Mouse (Mus musculus): Measurements from ENCODE around the gene Ttc33. TPM values are rescaled to one million over a fixed set of nuclear protein-coding genes. Genes with fewer than 3 reads are reported as not detected.

Gene Ttc33
- polyA plus RNA-seq, 1 experiment from 2014 or later: 40.9 TPM

GRCm38 (mm10) chr15:5234659-5235058 is 49.3 kb downstream of the Ttc33 start:
- ATAC-seq (ENCODE audit: insufficient number of reproducible peaks, insufficient read depth, low FRiP score, low TSS enrichment, low read depth): no peak
- H3K9me3 ChIP-seq: no peaks in the 10 kb centered on the region
- H3K4me3 ChIP-seq (replicated peaks): no peak overlapping the region
- 86% methylated on average over 16 of the region's 16 CpGs for WGBS
- H3K4me2 ChIP-seq: no peak overlapping the region
- 0 out of 2 replicates have a peak, but pooled peaks cover under 1% of the 10 kb centered on the region for H3K4me1 ChIP-seq (replicated peaks)
- no peak overlapping the region for H3K9ac ChIP-seq (replicated peaks)
- no peaks in the 10 kb centered on the region for H3K36me3 ChIP-seq
- no peak overlapping the region for H3K27ac ChIP-seq
- 0 out of 2 replicates have a peak, but pooled peaks cover 4% of the 10 kb centered on the region for H3K27me3 ChIP-seq

- Histone ChIP-seq H3K27ac (no peak overlapping the region), H3K27me3 (0 out of 2 replicates have a peak, but pooled peaks cover 6% of the 10 kb centered on the region), H3K9ac (replicated peaks) (no peak overlapping the region), H3K4me2 (no peak overlapping the region), H3K4me1 (replicated peaks) (0 out of 2 replicates have a peak, but pooled peaks cover 5% of the 10 kb centered on the region), H3K9me3 (no peaks in the 10 kb centered on the region), H3K36me3 (no peaks in the 10 kb centered on the region), H3K4me3 (replicated peaks) (no peak overlapping the region)
- no peak for ATAC-seq (ENCODE audit: insufficient number of reproducible peaks, insufficient read depth, low FRiP score, low TSS enrichment, low read depth)
- 35% methylated on average over 8 of the region's 8 CpGs for WGBS
Observed at GRCm38 (mm10) chr15:5235527-5235926, 50.2 kb downstream of the Ttc33 start.

DNA sequence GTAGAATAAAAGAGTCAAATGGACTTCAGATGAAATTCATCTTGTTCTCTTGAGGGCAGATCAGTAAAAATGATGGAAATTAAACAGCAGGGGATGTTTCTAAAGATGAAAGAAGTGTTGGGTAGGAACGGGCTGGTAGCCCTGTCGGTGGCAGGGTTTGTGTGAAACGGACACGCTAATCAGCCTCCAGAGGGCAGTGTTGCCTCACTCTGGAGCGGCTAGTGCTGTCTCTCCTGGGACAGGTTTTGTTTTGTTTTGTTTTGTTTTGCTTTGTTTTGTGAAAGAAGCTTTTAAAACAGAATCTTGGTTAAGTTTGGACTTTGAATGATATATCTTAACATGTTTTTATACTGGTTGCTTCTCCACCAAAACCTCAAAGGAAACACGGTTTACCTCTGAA is 51.2 kb downstream of the Ttc33 start:
- H3K9me3 ChIP-seq: no peaks in the 10 kb centered on the region
- H3K36me3 ChIP-seq: no peaks in the 10 kb centered on the region
- 0 out of 2 replicates have a peak, but pooled peaks cover 5% of the 10 kb centered on the region for H3K4me1 ChIP-seq (replicated peaks)
- H3K4me2 ChIP-seq: no peak overlapping the region
- 14% methylated on average over 6 of the region's 6 CpGs for WGBS
- no peak overlapping the region for H3K4me3 ChIP-seq (replicated peaks)
- no peak overlapping the region for H3K27ac ChIP-seq
- 0 out of 2 replicates have a peak, but pooled peaks cover 11% of the 10 kb centered on the region for H3K27me3 ChIP-seq
- H3K9ac ChIP-seq (replicated peaks): no peak overlapping the region
- no peak for ATAC-seq (ENCODE audit: insufficient number of reproducible peaks, insufficient read depth, low FRiP score, low TSS enrichment, low read depth)

- H3K27ac ChIP-seq: no peak overlapping the region
- H3K9me3 ChIP-seq: no peaks in the 10 kb centered on the region
- WGBS: 71% methylated on average over 7 of the region's 7 CpGs
- H3K27me3 ChIP-seq: peaks cover 16% of the 10 kb centered on the region
- H3K4me2 ChIP-seq: no peak overlapping the region
- H3K36me3 ChIP-seq: no peaks in the 10 kb centered on the region
- peaks cover 10% of the 10 kb centered on the region for H3K4me1 ChIP-seq (replicated peaks)
- H3K4me3 ChIP-seq (replicated peaks): no peak overlapping the region
- no peak for ATAC-seq (ENCODE audit: insufficient number of reproducible peaks, insufficient read depth, low FRiP score, low TSS enrichment, low read depth)
- no peak overlapping the region for H3K9ac ChIP-seq (replicated peaks)
Observed at GRCm38 (mm10) chr15:5237012-5237660, 51.8 kb downstream of the Ttc33 start.

DNA sequence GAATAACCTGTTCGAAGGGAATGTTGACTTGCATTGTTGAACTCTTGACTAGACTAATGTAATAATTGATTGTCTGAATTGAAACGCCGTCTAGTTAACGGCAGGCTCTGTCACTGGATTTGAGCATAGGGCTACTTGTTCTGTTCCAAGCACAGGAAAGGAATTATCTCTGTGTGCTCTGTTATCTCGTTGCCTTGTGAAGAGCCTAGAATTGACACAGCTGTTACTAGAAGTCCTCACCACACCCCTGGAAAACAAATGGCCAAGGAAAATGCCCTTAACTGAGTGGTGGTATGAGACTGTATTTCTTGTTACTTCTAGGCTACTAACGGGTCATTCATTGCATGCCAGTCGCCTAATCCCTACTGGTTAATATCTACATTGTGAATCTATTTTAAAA is 52.7 kb downstream of the Ttc33 start:
- ATAC-seq (ENCODE audit: insufficient number of reproducible peaks, insufficient read depth, low FRiP score, low TSS enrichment, low read depth): no peak
- 78% methylated on average over 7 of the region's 7 CpGs for WGBS
- Histone ChIP-seq H3K27me3 (peaks cover 25% of the 10 kb centered on the region), H3K9ac (replicated peaks) (no peak overlapping the region), H3K4me1 (replicated peaks) (peaks cover 19% of the 10 kb centered on the region), H3K27ac (no peak overlapping the region), H3K4me2 (no peak overlapping the region), H3K9me3 (no peaks in the 10 kb centered on the region), H3K4me3 (replicated peaks) (no peak overlapping the region), H3K36me3 (no peaks in the 10 kb centered on the region)

DNA sequence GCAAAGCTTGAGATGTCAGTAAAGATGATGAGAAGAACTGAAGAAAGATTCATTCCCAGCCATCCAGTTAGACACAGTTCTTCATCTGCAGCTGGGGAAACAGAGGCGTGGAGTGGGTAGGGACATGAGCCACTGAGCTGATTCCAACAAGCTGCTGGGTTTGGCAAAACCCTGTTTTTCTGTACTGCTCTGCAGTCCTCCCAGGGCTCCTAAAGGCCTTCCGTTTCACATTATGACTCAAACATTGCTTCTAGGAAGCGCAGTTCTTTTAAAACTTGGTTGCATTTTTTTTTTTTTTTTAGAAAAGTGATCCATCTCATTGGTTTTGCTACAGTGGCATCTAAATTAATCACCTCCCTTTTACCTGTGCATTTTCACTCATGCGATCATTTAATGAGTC is 53.2 kb downstream of the Ttc33 start:
- peaks cover 30% of the 10 kb centered on the region for H3K27me3 ChIP-seq
- H3K36me3 ChIP-seq: no peaks in the 10 kb centered on the region
- 74% methylated on average over 4 of the region's 4 CpGs for WGBS
- no peak overlapping the region for H3K4me2 ChIP-seq
- no peak overlapping the region for H3K4me3 ChIP-seq (replicated peaks)
- no peaks in the 10 kb centered on the region for H3K9me3 ChIP-seq
- no peak overlapping the region for H3K9ac ChIP-seq (replicated peaks)
- peaks cover 24% of the 10 kb centered on the region for H3K4me1 ChIP-seq (replicated peaks)
- no peak for ATAC-seq (ENCODE audit: insufficient number of reproducible peaks, insufficient read depth, low FRiP score, low TSS enrichment, low read depth)
- H3K27ac ChIP-seq: no peak overlapping the region

GRCm38 (mm10) chr15:5239361-5239760 is 54.0 kb downstream of the Ttc33 start:
- Histone ChIP-seq H3K9me3 (no peaks in the 10 kb centered on the region), H3K27me3 (peaks cover 35% of the 10 kb centered on the region), H3K36me3 (no peaks in the 10 kb centered on the region), H3K4me2 (no peak overlapping the region), H3K9ac (replicated peaks) (no peak overlapping the region), H3K4me1 (replicated peaks) (peaks cover 27% of the 10 kb centered on the region), H3K27ac (no peak overlapping the region), H3K4me3 (replicated peaks) (no peak overlapping the region)
- no peak for ATAC-seq (ENCODE audit: insufficient number of reproducible peaks, insufficient read depth, low FRiP score, low TSS enrichment, low read depth)
- 90% methylated on average over 4 of the region's 4 CpGs for whole genome bisulfite sequencing

GRCm38 (mm10) chr15:5239901-5240300 is 54.6 kb downstream of the Ttc33 start:
- 71% methylated on average over 6 of the region's 6 CpGs for WGBS
- Histone ChIP-seq H3K9ac (replicated peaks) (no peak overlapping the region), H3K27me3 (peaks cover 41% of the 10 kb centered on the region), H3K4me1 (replicated peaks) (peaks cover 27% of the 10 kb centered on the region), H3K4me3 (replicated peaks) (no peak overlapping the region), H3K9me3 (no peaks in the 10 kb centered on the region), H3K4me2 (0 out of 2 replicates have a peak overlapping the region, but pooled peaks have one; percentile 3), H3K36me3 (no peaks in the 10 kb centered on the region), H3K27ac (no peak overlapping the region)
- ATAC-seq (ENCODE audit: insufficient number of reproducible peaks, insufficient read depth, low FRiP score, low TSS enrichment, low read depth): no peak

GRCm38 (mm10) chr15:5240360-5240759 is 55.0 kb downstream of the Ttc33 start:
- Histone ChIP-seq H3K9ac (replicated peaks) (no peak overlapping the region), H3K36me3 (no peaks in the 10 kb centered on the region), H3K27ac (no peak overlapping the region), H3K9me3 (no peaks in the 10 kb centered on the region), H3K4me1 (replicated peaks) (peaks cover 27% of the 10 kb centered on the region), H3K4me3 (replicated peaks) (no peak overlapping the region), H3K27me3 (peaks cover 41% of the 10 kb centered on the region), H3K4me2 (0 out of 2 replicates have a peak overlapping the region, but pooled peaks have one; percentile 3)
- WGBS: 57% methylated on average over 6 of the region's 6 CpGs
- no peak for ATAC-seq (ENCODE audit: insufficient number of reproducible peaks, insufficient read depth, low FRiP score, low TSS enrichment, low read depth)

GRCm38 (mm10) chr15:5241304-5242201 is 56.2 kb downstream of the Ttc33 start:
- no peaks in the 10 kb centered on the region for H3K9me3 ChIP-seq
- H3K27ac ChIP-seq: no peak overlapping the region
- H3K4me1 ChIP-seq (replicated peaks): peaks cover 27% of the 10 kb centered on the region
- H3K27me3 ChIP-seq: peaks cover 41% of the 10 kb centered on the region
- WGBS: 13% methylated on average over 12 of the region's 12 CpGs
- peak overlapping the region; percentile 54 for H3K4me3 ChIP-seq (replicated peaks)
- peak overlapping the region; percentile 98 for H3K4me2 ChIP-seq
- H3K9ac ChIP-seq (replicated peaks): peak overlapping the region; percentile 59; the same call in 1 of the 2 replicates
- ATAC-seq (ENCODE audit: insufficient number of reproducible peaks, insufficient read depth, low FRiP score, low TSS enrichment, low read depth): 0 out of 2 replicates have a peak, but pooled peaks have one; percentile 14
- H3K36me3 ChIP-seq: no peaks in the 10 kb centered on the region

Data from limb, embryonic 12.5 days (tissue).